Mouse (Mus musculus): Measurements from ENCODE around the gene Nr1h2. TPM values are rescaled to one million over a fixed set of nuclear protein-coding genes. Genes with fewer than 3 reads are reported as not detected.

Nr1h2 gene
- polyA plus RNA-seq, 1 experiment from 2014 or later, result 94.9 TPM

DNA sequence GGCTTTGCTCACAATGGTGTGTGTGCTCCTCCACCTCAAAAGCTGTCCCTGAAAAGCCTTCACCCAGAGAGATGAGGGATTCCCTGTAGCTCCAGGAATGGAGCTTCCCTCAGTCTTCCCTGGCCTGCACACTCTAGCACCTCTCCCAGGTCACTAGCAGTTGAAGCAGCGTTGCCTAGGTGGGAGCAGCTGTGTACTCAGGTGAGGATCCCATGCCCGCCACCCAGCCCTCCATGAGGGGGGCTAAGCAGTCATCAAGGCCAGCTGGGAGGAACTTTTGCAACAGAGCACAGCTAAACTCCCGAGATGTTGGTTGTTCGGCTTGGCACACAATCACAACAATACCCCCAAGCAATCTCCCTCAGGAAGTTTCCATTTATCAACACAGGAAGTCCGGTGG is 29.0 kb upstream of the Nr1h2 start:
- no peak for DNase-seq (ENCODE audit: low spot score)
- WGBS, result 80% methylated on average over 5 of the region's 5 CpGs
- no peaks in the 10 kb centered on the region for H3K36me3 ChIP-seq
- H3K27me3 ChIP-seq (ENCODE audit: insufficient read depth, poor library complexity, severe bottlenecking), result peaks cover 27% of the 10 kb centered on the region
- peaks cover 10% of the 10 kb centered on the region for H3K4me1 ChIP-seq (replicated peaks)
- no peak overlapping the region for H3K4me3 ChIP-seq
- no peak overlapping the region for H3K27ac ChIP-seq
- H3K9me3 ChIP-seq, result peaks cover 7% of the 10 kb centered on the region; the same call in 1 of the 2 replicates

DNA sequence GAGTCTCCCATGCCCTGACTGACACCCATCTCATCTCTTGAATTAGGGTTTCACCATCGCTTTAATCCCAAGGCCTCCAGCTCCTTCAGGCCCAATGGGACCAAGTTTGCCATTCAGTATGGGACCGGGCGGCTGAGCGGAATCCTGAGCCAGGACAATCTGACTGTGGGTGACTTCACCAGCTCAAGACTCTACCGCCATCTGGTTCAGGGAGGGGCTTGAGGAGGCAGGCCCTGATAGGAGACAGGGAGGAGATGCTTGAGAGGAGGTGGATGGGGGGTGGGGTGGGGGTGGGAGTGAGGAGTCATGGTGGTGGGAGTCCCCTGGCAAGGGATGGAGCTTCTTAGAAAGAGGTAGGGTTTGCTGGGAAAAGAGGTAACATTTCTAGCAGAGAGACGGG is 27.9 kb upstream of the Nr1h2 start:
- no peaks in the 10 kb centered on the region; the same call in 1 of the 2 replicates for H3K4me1 ChIP-seq (replicated peaks)
- WGBS, result 78% methylated on average over 6 of the region's 6 CpGs
- H3K4me3 ChIP-seq, result no peak overlapping the region
- H3K27ac ChIP-seq, result no peak overlapping the region
- no peaks in the 10 kb centered on the region for H3K36me3 ChIP-seq
- DNase-seq (ENCODE audit: low spot score), result no peak
- peaks cover 7% of the 10 kb centered on the region; the same call in 1 of the 2 replicates for H3K9me3 ChIP-seq
- H3K27me3 ChIP-seq (ENCODE audit: insufficient read depth, poor library complexity, severe bottlenecking), result peaks cover 17% of the 10 kb centered on the region

DNA sequence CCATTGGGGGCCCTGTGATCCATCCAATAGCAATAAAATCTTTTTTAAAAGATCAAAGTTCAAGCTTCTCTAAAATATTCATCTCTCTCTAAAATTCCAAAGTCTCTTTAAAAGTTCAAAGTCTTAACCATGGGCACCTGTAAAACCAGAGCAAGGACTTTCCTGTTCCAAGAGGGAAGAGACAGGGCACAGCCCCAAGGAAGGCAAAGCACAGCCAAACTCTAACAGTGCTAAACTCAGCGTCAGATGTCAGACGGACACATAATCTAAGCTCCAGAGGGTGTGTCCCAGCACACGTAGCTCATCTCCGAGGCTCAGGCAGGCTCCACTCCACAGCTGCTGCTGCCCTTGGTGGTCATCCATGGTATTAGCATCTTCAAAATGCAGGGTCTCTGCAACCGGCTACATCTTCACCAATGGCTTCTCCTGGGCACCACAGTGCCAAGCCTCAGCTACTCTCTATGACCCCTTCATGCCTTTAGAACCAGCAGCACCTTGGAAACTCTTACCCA is 22.6 kb upstream of the Nr1h2 start:
- H3K36me3 ChIP-seq, result no peaks in the 10 kb centered on the region
- DNase-seq (ENCODE audit: low spot score), result no peak
- H3K4me3 ChIP-seq, result no peak overlapping the region
- H3K27ac ChIP-seq, result no peak overlapping the region
- peaks cover 4% of the 10 kb centered on the region; the same call in 1 of the 2 replicates for H3K9me3 ChIP-seq
- WGBS, result 57% methylated on average over 5 of the region's 5 CpGs
- H3K27me3 ChIP-seq (ENCODE audit: insufficient read depth, poor library complexity, severe bottlenecking), result no peaks in the 10 kb centered on the region
- peaks cover 12% of the 10 kb centered on the region for H3K4me1 ChIP-seq (replicated peaks)

DNA sequence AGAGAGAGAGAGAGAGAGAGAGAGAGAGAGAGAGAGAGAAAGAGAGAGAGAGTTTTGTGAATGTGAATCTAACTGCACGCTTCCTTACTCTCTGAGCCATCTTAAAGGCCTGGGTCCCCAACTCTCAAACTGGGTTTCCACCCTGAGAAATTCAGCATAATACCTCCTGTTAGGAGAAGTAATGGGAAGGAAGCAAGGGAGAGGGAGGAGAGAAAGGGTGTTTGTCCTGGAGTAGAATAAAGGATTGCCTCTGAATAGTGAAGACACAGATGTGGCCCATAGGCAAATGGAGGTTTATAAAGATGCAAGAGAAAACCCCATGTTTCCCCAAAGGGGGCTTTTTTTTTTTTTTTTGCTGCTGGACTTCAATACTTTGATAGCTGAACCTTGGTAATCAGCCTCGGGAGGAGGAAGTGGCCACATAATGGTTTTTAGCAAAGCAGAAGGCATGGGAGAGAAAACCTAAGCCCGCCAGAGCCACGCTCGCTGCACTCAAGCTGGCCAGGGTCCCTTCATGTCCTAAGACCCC is 19.3 kb upstream of the Nr1h2 start:
- 78% methylated on average over 5 of the region's 5 CpGs for WGBS
- Histone ChIP-seq H3K27me3 (ENCODE audit: insufficient read depth, poor library complexity, severe bottlenecking) (no peaks in the 10 kb centered on the region), H3K9me3 (no peaks in the 10 kb centered on the region), H3K36me3 (no peaks in the 10 kb centered on the region), H3K27ac (no peak overlapping the region), H3K4me1 (replicated peaks) (peaks cover 15% of the 10 kb centered on the region), H3K4me3 (no peak overlapping the region)
- DNase-seq (ENCODE audit: low spot score), result no peak

DNA sequence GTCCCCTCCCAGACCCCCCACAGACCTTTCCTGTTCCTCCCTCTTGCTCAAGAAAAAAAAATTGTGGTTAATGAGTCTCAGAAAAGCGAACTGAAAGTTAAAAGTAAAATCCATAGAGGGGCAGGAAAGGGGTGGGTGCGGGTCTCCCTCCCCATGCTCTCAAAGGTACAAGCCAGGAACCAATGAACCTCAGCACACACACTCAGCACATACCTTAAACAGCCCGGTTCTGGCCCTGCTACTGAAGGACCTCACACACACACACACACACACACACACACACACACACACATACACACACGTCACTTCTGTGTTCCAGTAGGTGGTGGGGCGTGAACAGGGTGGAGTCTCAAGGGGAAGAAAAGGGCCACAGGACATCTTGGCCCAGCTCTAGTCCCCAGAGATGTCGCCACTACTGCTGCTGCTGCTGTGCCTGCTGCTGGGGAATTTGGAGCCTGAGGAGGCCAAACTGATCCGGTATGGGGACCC is 18.5 kb upstream of the Nr1h2 start, which contains the start of gene Napsa:
Gene Napsa, plus strand, starts transcription at position 168 of the 489 bp plus-strand sequence.
- no peak within 1 kb of the TSS for H3K4me3 ChIP-seq
- 33% methylated on average over 7 of the region's 7 CpGs for WGBS
- H3K9me3 ChIP-seq, result no peaks in the 10 kb centered on the region
- no peaks in the 10 kb centered on the region for H3K27me3 ChIP-seq (ENCODE audit: insufficient read depth, poor library complexity, severe bottlenecking)
- DNase-seq (ENCODE audit: low spot score), result no peak
- H3K36me3 ChIP-seq, result no peaks in the 10 kb centered on the region
- 0 out of 2 replicates have a peak within 1 kb of the TSS, but pooled peaks have one; percentile 12 for H3K27ac ChIP-seq
- H3K4me1 ChIP-seq (replicated peaks), result peaks cover 15% of the 10 kb centered on the region

DNA sequence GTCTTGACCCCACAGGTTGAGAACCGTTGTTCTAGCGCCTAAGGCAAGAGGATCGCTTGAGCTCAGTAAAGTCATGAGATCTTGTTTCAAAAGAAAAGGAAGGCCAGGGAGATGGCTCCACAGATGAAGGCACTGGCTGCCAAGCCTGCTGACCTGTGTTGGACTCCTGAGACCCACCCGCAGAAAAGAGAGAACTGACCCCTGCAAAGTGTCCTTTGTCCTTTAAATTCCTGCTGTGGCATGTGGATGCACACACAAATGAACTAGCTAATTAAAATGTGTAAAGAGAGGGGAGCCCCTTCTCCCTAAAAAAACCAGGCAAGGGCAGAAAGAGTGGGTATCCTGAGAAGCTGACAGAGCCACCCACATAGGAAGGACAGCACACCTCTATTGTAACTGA is 18.1 kb upstream of the Nr1h2 start:
- H3K36me3 ChIP-seq, result no peaks in the 10 kb centered on the region
- DNase-seq (ENCODE audit: low spot score), result no peak
- 0 out of 2 replicates have a peak overlapping the region, but pooled peaks have one; percentile 12 for H3K27ac ChIP-seq
- no peaks in the 10 kb centered on the region for H3K9me3 ChIP-seq
- 24% methylated on average over 4 of the region's 4 CpGs for WGBS
- H3K27me3 ChIP-seq (ENCODE audit: insufficient read depth, poor library complexity, severe bottlenecking), result no peaks in the 10 kb centered on the region
- H3K4me1 ChIP-seq (replicated peaks), result peaks cover 15% of the 10 kb centered on the region
- no peak overlapping the region for H3K4me3 ChIP-seq

DNA sequence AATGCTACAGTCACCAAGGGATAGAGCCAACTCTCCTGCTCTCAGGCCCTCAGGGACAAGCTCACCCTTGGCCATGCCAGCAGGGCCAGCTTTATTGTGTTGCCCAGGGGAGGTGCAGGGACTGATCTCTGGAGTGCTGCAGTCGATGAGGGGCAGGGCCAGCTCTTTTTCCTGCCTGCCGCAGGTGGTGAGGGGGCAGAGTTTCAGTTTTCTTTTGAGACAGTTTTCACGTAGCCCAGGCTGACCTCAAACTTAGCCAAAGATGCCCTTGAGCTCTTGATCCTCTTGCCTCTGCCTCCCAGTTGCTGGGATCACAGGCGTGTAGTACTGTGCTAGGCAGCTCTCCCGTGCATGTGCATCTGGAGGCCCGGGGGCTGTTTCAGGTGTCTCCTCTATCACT is 17.2 kb upstream of the Nr1h2 start:
- WGBS, result 86% methylated on average over 6 of the region's 6 CpGs
- Histone ChIP-seq H3K9me3 (no peaks in the 10 kb centered on the region), H3K36me3 (no peaks in the 10 kb centered on the region), H3K4me3 (no peak overlapping the region), H3K27me3 (ENCODE audit: insufficient read depth, poor library complexity, severe bottlenecking) (no peaks in the 10 kb centered on the region), H3K4me1 (replicated peaks) (peaks cover 15% of the 10 kb centered on the region), H3K27ac (no peak overlapping the region)
- no peak for DNase-seq (ENCODE audit: low spot score)

DNA sequence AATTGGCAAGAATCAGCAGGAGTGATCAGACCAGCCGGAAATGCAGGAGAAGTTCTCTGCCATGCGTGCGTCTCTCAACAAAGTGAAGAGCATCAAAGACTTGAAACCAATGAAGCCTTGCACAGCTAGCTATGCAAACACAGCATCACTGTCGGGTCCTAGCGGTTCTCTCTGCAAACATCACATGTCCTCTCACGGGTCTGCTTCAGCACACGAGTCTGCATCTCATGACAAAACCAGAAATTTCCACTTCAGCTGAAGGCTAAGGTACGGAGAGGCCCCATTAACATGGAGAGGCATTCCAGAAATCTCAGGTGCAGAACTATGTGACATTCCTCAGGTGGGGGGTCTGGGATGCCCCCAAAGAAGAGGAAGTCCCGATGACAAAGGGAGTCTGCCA is 15.1 kb upstream of the Nr1h2 start:
- no peak for DNase-seq (ENCODE audit: low spot score)

DNA sequence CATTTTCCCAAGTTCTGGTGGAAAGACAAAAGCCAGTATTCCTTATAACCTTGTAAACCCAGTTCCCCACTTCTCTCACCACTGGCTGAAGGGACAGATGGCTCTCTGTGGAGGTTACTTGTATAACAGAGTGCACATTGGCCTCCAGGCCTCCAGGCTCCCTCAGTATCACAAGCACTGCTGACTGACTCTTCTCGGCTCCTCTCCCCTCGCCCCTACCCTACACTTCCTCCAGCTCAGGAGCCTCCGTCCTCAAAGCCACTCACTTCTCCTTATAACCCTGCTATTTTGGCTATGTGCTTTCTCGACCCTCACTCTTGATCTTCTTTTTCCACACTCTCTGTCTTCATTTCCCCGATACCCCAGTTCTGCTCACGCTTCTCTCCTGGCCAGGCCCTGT is 11.7 kb upstream of the Nr1h2 start:
- Histone ChIP-seq H3K27ac (no peak overlapping the region), H3K4me3 (no peak overlapping the region), H3K9me3 (no peaks in the 10 kb centered on the region), H3K27me3 (ENCODE audit: insufficient read depth, poor library complexity, severe bottlenecking) (no peaks in the 10 kb centered on the region; the same call in 1 of the 2 replicates), H3K36me3 (no peaks in the 10 kb centered on the region), H3K4me1 (replicated peaks) (no peaks in the 10 kb centered on the region)
- 75% methylated on average over 6 of the region's 6 CpGs for WGBS
- no peak for DNase-seq (ENCODE audit: low spot score)

More for the DNA sequence above, 15.1 kb upstream of the Nr1h2 start:
- Histone ChIP-seq H3K4me3 (no peak overlapping the region), H3K36me3 (no peaks in the 10 kb centered on the region), H3K27me3 (ENCODE audit: insufficient read depth, poor library complexity, severe bottlenecking) (no peaks in the 10 kb centered on the region; the same call in 1 of the 2 replicates), H3K4me1 (replicated peaks) (peaks cover 15% of the 10 kb centered on the region), H3K27ac (no peak overlapping the region), H3K9me3 (no peaks in the 10 kb centered on the region)
- 82% methylated on average over 9 of the region's 9 CpGs for WGBS

DNA sequence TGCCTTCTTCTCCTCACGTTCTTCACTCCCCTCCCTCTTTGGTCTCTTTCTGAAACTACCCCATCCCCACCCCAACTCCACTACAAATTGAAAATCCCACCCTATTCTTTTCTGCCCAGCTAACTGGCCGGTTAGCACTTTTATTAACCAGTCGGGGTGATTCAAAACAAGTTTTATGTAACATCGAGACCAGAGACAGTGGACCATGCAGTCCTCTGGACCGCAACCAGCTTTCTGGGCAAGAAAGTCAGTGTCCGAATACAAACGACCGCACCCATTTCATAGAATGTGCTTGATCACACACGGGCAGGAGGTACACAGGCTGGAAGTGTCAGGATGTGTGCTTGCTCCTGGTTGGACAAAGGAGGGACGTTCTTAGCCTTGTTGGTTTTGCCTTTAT is 10.7 kb upstream of the Nr1h2 start:
- Histone ChIP-seq H3K27ac (no peak overlapping the region), H3K9me3 (no peaks in the 10 kb centered on the region), H3K36me3 (no peaks in the 10 kb centered on the region), H3K27me3 (ENCODE audit: insufficient read depth, poor library complexity, severe bottlenecking) (no peaks in the 10 kb centered on the region; the same call in 1 of the 2 replicates), H3K4me3 (no peak overlapping the region), H3K4me1 (replicated peaks) (no peaks in the 10 kb centered on the region)
- DNase-seq (ENCODE audit: low spot score), result no peak
- 85% methylated on average over 10 of the region's 10 CpGs for WGBS

DNA sequence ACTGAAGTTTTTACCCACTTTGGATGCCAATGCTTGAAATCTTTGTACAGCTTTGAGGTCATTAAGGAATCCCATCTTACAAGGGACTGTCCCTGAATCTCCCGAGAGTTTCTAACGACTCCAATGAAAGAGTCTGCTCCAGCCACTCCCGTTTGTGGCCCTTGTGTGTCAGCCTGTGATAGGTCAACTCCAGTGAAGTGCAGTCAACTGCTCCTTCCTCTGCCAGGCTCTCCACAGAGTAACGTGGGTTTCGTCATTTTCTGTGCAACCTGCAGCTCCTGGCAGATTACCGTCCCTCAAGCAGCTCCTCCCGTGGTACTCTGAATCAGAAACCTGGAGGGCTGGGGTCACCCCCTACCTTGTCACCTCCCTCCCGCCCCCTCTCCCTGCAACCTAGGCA is 9.5 kb upstream of the Nr1h2 start:
- Histone ChIP-seq H3K9me3 (no peaks in the 10 kb centered on the region), H3K36me3 (no peaks in the 10 kb centered on the region), H3K4me3 (no peak overlapping the region), H3K27me3 (ENCODE audit: insufficient read depth, poor library complexity, severe bottlenecking) (no peaks in the 10 kb centered on the region; the same call in 1 of the 2 replicates), H3K27ac (no peak overlapping the region), H3K4me1 (replicated peaks) (no peaks in the 10 kb centered on the region)
- DNase-seq (ENCODE audit: low spot score), result no peak
- 53% methylated on average over 8 of the region's 8 CpGs for WGBS

DNA sequence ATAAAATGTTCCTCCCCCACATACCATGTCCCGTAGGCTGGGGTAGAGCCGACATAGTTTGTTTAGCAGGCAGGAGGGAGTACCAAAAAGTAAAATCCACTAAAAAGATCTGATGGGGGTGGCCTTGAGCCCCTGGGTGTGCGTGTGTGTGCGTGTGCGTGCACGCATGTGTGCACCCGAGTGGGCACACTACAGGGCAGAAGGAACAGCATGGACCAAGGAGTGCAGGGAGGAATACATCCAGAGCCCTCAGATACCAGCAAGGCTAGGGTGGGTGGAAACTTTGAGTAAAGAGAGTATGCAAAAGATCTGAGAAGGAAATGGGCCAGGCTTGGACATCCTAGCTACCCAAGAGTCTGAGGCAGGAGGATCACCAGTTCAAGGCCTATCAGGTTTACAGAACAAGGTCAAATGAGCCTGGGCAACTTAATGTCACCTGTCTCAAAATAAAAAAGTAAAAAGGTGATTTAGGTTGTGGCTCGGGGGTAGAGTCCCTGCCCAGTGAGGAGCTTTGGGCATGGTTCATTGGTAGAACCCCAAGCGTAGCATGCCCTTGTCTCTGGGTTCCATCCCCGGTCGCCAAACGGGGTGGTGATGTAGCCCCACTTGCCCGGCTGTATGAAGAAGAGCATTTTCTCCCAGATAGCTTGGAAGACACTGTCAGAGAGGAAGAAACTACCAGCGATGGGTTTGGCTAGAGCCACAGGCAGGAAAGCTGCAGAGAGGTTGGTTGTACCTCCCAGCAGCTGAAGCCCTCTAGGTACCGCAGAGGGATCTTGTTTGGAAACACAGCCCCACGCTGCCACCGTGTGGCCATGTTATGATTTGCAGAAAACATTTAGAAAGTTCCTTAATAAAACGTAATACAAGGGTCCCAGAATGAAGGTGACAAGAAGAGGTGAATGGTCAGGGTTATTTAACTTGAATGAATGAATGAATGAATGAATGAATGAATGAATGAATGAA is 7.0 kb upstream of the Nr1h2 start:
- Histone ChIP-seq H3K27me3 (ENCODE audit: insufficient read depth, poor library complexity, severe bottlenecking) (no peaks in the 10 kb centered on the region; the same call in 1 of the 2 replicates), H3K9me3 (no peaks in the 10 kb centered on the region), H3K27ac (no peak overlapping the region), H3K4me3 (no peak overlapping the region), H3K36me3 (no peaks in the 10 kb centered on the region), H3K4me1 (replicated peaks) (no peaks in the 10 kb centered on the region)
- WGBS, result 54% methylated on average over 18 of the region's 18 CpGs
- peak; percentile 80 for DNase-seq (ENCODE audit: low spot score)

DNA sequence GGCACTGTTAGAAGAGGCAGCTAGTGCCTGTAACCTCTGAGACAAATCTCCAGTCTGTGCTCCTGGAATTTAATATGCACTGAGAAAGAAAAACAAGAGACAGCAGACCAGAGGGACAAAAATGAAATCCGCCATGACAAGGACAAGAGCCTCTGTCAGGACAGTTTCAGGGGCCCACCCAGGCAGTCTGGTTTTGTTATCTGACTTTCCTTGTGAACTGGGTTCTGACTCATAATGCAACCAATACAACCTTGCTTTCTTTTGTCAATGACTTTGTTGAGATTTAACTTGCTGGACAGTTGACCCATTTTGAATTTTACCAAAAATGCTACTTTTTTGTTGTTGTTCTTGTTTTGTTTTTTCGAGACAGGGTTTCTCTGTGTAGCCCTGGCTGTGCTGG is 3.9 kb upstream of the Nr1h2 start:
- no peaks in the 10 kb centered on the region for H3K36me3 ChIP-seq
- no peak for DNase-seq (ENCODE audit: low spot score)
- no peaks in the 10 kb centered on the region for H3K27me3 ChIP-seq (ENCODE audit: insufficient read depth, poor library complexity, severe bottlenecking)
- H3K4me1 ChIP-seq (replicated peaks), result peaks cover 9% of the 10 kb centered on the region
- no peak overlapping the region for H3K4me3 ChIP-seq
- 73% methylated on average over 2 of the region's 2 CpGs for WGBS
- H3K9me3 ChIP-seq, result no peaks in the 10 kb centered on the region
- H3K27ac ChIP-seq, result no peak overlapping the region
